Mouse (Mus musculus): ENCODE results near the gene S1pr2. TPM values are rescaled to one million over a fixed set of nuclear protein-coding genes. Genes with fewer than 3 reads are reported as not detected.

Gene S1pr2
- 38.2 and 39.9 TPM in 2 replicates for polyA plus RNA-seq (2015; fragmentation: Nextera tagmentation; extraction: Ambion mirVana)

- peak; percentile 65 for ATAC-seq (ENCODE audit: insufficient read depth, low FRiP score)
- Histone ChIP-seq H3K36me3 (ENCODE audit: control insufficient read depth, insufficient read depth, low read length) (no peaks in the 10 kb centered on the region), H3K9ac (ENCODE audit: low read length) (peak within 1 kb of the TSS; percentile 94), H3K4me1 (ENCODE audit: control insufficient read depth, insufficient read depth, low read length) (peaks cover 47% of the 10 kb centered on the region), H3K27ac (ENCODE audit: low read length) (peak within 1 kb of the TSS; percentile 96), H3K4me3 (replicated peaks; ENCODE audit: low read length) (peak within 1 kb of the TSS; percentile 95), H3K27me3 (ENCODE audit: control insufficient read depth, insufficient read depth, low read length) (no peaks in the 10 kb centered on the region), H3K4me2 (ENCODE audit: low read depth, low read length) (peak within 1 kb of the TSS; percentile 86), H3K9me3 (replicated peaks; ENCODE audit: control insufficient read depth, low read length) (no peaks in the 10 kb centered on the region)
- under 1% methylated on average over 47 of the region's 47 CpGs for WGBS
These were observed at the start of gene S1pr2 for GRCm38 (mm10) chr9:20976216-20976960. S1pr2 (minus strand) TSS chr9:20976781.

- Histone ChIP-seq H3K4me1 (ENCODE audit: control insufficient read depth, insufficient read depth, low read length) (peaks cover 14% of the 10 kb centered on the region), H3K9me3 (replicated peaks; ENCODE audit: control insufficient read depth, low read length) (no peaks in the 10 kb centered on the region), H3K4me2 (ENCODE audit: low read depth, low read length) (peak overlapping the region; percentile 36; the same call in 1 of the 2 replicates), H3K4me3 (replicated peaks; ENCODE audit: low read length) (no peak overlapping the region; the same call in 1 of the 2 replicates), H3K9ac (ENCODE audit: low read length) (peak overlapping the region; percentile 2; the same call in 1 of the 2 replicates), H3K27me3 (ENCODE audit: control insufficient read depth, insufficient read depth, low read length) (0 out of 2 replicates have a peak, but pooled peaks cover 8% of the 10 kb centered on the region), H3K36me3 (ENCODE audit: control insufficient read depth, insufficient read depth, low read length) (no peaks in the 10 kb centered on the region), H3K27ac (ENCODE audit: low read length) (peak overlapping the region; percentile 68; the same call in 1 of the 2 replicates)
- peak; percentile 28; the same call in 1 of the 2 replicates for ATAC-seq (ENCODE audit: insufficient read depth, low FRiP score)
- WGBS: 53% methylated on average over 19 of the region's 19 CpGs
These were observed 48.8 kb upstream of the S1pr2 start for GRCm38 (mm10) chr9:21025258-21025810.

- Histone ChIP-seq H3K4me1 (ENCODE audit: control insufficient read depth, insufficient read depth, low read length) (peaks cover 2% of the 10 kb centered on the region; the same call in 1 of the 2 replicates), H3K36me3 (ENCODE audit: control insufficient read depth, insufficient read depth, low read length) (no peaks in the 10 kb centered on the region), H3K9ac (ENCODE audit: low read length) (no peak overlapping the region), H3K4me3 (replicated peaks; ENCODE audit: low read length) (no peak overlapping the region), H3K27ac (ENCODE audit: low read length) (no peak overlapping the region), H3K4me2 (ENCODE audit: low read depth, low read length) (no peak overlapping the region), H3K27me3 (ENCODE audit: control insufficient read depth, insufficient read depth, low read length) (no peaks in the 10 kb centered on the region), H3K9me3 (replicated peaks; ENCODE audit: control insufficient read depth, low read length) (no peaks in the 10 kb centered on the region)
- WGBS: 79% methylated on average over 1 of the region's 1 CpGs
- ATAC-seq (ENCODE audit: insufficient read depth, low FRiP score): no peak
These were observed 46.1 kb upstream of the S1pr2 start for GRCm38 (mm10) chr9:21022726-21023125.

- Histone ChIP-seq H3K4me1 (ENCODE audit: control insufficient read depth, insufficient read depth, low read length) (peaks cover 4% of the 10 kb centered on the region; the same call in 1 of the 2 replicates), H3K4me2 (ENCODE audit: low read depth, low read length) (no peak overlapping the region), H3K27me3 (ENCODE audit: control insufficient read depth, insufficient read depth, low read length) (peaks cover 2% of the 10 kb centered on the region), H3K4me3 (replicated peaks; ENCODE audit: low read length) (no peak overlapping the region), H3K27ac (ENCODE audit: low read length) (no peak overlapping the region), H3K36me3 (ENCODE audit: control insufficient read depth, insufficient read depth, low read length) (no peaks in the 10 kb centered on the region), H3K9ac (ENCODE audit: low read length) (no peak overlapping the region), H3K9me3 (replicated peaks; ENCODE audit: control insufficient read depth, low read length) (no peaks in the 10 kb centered on the region)
- ATAC-seq (ENCODE audit: insufficient read depth, low FRiP score): no peak
- WGBS: 45% methylated on average over 6 of the region's 6 CpGs
These were observed 45.7 kb upstream of the S1pr2 start for GRCm38 (mm10) chr9:21022288-21022687.

GRCm38 (mm10) chr9:21021363-21021762 is 44.8 kb upstream of the S1pr2 start:
- Histone ChIP-seq H3K9me3 (replicated peaks; ENCODE audit: control insufficient read depth, low read length) (no peaks in the 10 kb centered on the region), H3K36me3 (ENCODE audit: control insufficient read depth, insufficient read depth, low read length) (no peaks in the 10 kb centered on the region), H3K4me3 (replicated peaks; ENCODE audit: low read length) (no peak overlapping the region), H3K4me1 (ENCODE audit: control insufficient read depth, insufficient read depth, low read length) (peaks cover 12% of the 10 kb centered on the region), H3K4me2 (ENCODE audit: low read depth, low read length) (no peak overlapping the region), H3K27ac (ENCODE audit: low read length) (no peak overlapping the region), H3K9ac (ENCODE audit: low read length) (no peak overlapping the region), H3K27me3 (ENCODE audit: control insufficient read depth, insufficient read depth, low read length) (peaks cover 10% of the 10 kb centered on the region)
- ATAC-seq (ENCODE audit: insufficient read depth, low FRiP score): no peak
- 80% methylated on average over 3 of the region's 3 CpGs for WGBS

GRCm38 (mm10) chr9:21018600-21018999 is 42.0 kb upstream of the S1pr2 start:
- Histone ChIP-seq H3K4me2 (ENCODE audit: low read depth, low read length) (no peak overlapping the region), H3K27ac (ENCODE audit: low read length) (no peak overlapping the region), H3K36me3 (ENCODE audit: control insufficient read depth, insufficient read depth, low read length) (no peaks in the 10 kb centered on the region), H3K4me1 (ENCODE audit: control insufficient read depth, insufficient read depth, low read length) (peaks cover 20% of the 10 kb centered on the region), H3K4me3 (replicated peaks; ENCODE audit: low read length) (no peak overlapping the region), H3K9me3 (replicated peaks; ENCODE audit: control insufficient read depth, low read length) (no peaks in the 10 kb centered on the region), H3K9ac (ENCODE audit: low read length) (no peak overlapping the region), H3K27me3 (ENCODE audit: control insufficient read depth, insufficient read depth, low read length) (peaks cover 10% of the 10 kb centered on the region)
- 72% methylated on average over 2 of the region's 2 CpGs for WGBS
- ATAC-seq (ENCODE audit: insufficient read depth, low FRiP score): no peak

GRCm38 (mm10) chr9:21017177-21017575 is 40.6 kb upstream of the S1pr2 start:
- Histone ChIP-seq H3K4me2 (ENCODE audit: low read depth, low read length) (peak overlapping the region; percentile 72), H3K9me3 (replicated peaks; ENCODE audit: control insufficient read depth, low read length) (no peaks in the 10 kb centered on the region), H3K4me1 (ENCODE audit: control insufficient read depth, insufficient read depth, low read length) (peaks cover 23% of the 10 kb centered on the region), H3K27ac (ENCODE audit: low read length) (no peak overlapping the region), H3K36me3 (ENCODE audit: control insufficient read depth, insufficient read depth, low read length) (no peaks in the 10 kb centered on the region), H3K9ac (ENCODE audit: low read length) (no peak overlapping the region; the same call in 1 of the 2 replicates), H3K27me3 (ENCODE audit: control insufficient read depth, insufficient read depth, low read length) (peaks cover 10% of the 10 kb centered on the region), H3K4me3 (replicated peaks; ENCODE audit: low read length) (peak overlapping the region; percentile 52)
- WGBS: 33% methylated on average over 4 of the region's 4 CpGs
- no peak for ATAC-seq (ENCODE audit: insufficient read depth, low FRiP score)

GRCm38 (mm10) chr9:21016331-21017176 is 40.0 kb upstream of the S1pr2 start:
- Histone ChIP-seq H3K9ac (ENCODE audit: low read length) (peak overlapping the region; percentile 68), H3K27ac (ENCODE audit: low read length) (no peak overlapping the region)
- ATAC-seq (ENCODE audit: insufficient read depth, low FRiP score): no peak

More at GRCm38 (mm10) chr9:21016331-21017176, 40.0 kb upstream of the S1pr2 start:
- WGBS: 5% methylated on average over 17 of the region's 17 CpGs
- Histone ChIP-seq H3K36me3 (ENCODE audit: control insufficient read depth, insufficient read depth, low read length) (no peaks in the 10 kb centered on the region), H3K4me3 (replicated peaks; ENCODE audit: low read length) (peak overlapping the region; percentile 52), H3K27me3 (ENCODE audit: control insufficient read depth, insufficient read depth, low read length) (peaks cover 10% of the 10 kb centered on the region), H3K9me3 (replicated peaks; ENCODE audit: control insufficient read depth, low read length) (no peaks in the 10 kb centered on the region), H3K4me2 (ENCODE audit: low read depth, low read length) (peak overlapping the region; percentile 72), H3K4me1 (ENCODE audit: control insufficient read depth, insufficient read depth, low read length) (peaks cover 24% of the 10 kb centered on the region)

All from stomach, embryonic 16.5 days (tissue).